Mouse (Mus musculus): ENCODE data around the gene Otub1.

- TF ChIP-seq POLR2A (IDR thresholded peaks at IDR 0.05; ENCODE audit: insufficient read length, low read depth) (no peak), USF1 (IDR thresholded peaks at IDR 0.05; ENCODE audit: low read depth) (no peak)
Observed at GRCm38 (mm10) chr19:7222196-7222595, 16.1 kb upstream of the Otub1 start.

Measured in myocyte (in vitro differentiated cells).